Mouse (Mus musculus) adrenal gland, adult 2 months (tissue): ENCODE results near the gene Hcn3. TPM values are rescaled to one million over a fixed set of nuclear protein-coding genes. Genes with fewer than 3 reads are reported as not detected.

Experiments used
- DNase-seq: peaks from one replicate; pipeline ENCODE4 v3.0.0; 2021
- polyA plus RNA-seq: library from polyadenylated mRNA; depleted of rRNA; stranded (reverse); fragments of >200 nt; gene quantifications from 2 replicates; pipeline ENCODE4 v1.2.3, GENCODE M21; 2012; rRNA removed
- total RNA-seq, 2 experiments: library from RNA; stranded (reverse); gene quantifications; 2 replicates each; pipeline ENCODE4 v1.2.3; 2021

The Hcn3 gene
- total and polyA plus RNA-seq, 3 experiments = 2.4 to 34.5 (median 6.6) TPM

GRCm38 (mm10) chr3:89100811-89101210, 59.2 kb downstream of the Hcn3 start, which contains the start of gene Gm43738:
Gene Gm43738, minus strand, starts transcription at chr3:89101099.
- no peak for DNase-seq

Other genes with a start within 250 kb of the Hcn3 start
- 10 to 100 TPM; 18.9 to 25.2 TPM for gene Msto1, start 246.2 kb downstream of the Hcn3 start, total RNA-seq
- gene Msto1, start 246.2 kb downstream of the Hcn3 start, polyA plus RNA-seq = 28.4 and 30.2 TPM in 2 replicates
- gene Ash1l, start 209.6 kb downstream of the Hcn3 start, total RNA-seq = 10 to 100 TPM; 38.3 to 57.0 TPM
- gene Ash1l, start 209.6 kb downstream of the Hcn3 start, polyA plus RNA-seq = 3.9 and 4.9 TPM in 2 replicates
- gene Dap3, start 209.0 kb downstream of the Hcn3 start, total RNA-seq = 100 to 1,000 TPM; 129 to 130 TPM
- gene Dap3, start 209.0 kb downstream of the Hcn3 start, polyA plus RNA-seq = 26.2 and 30.4 TPM in 2 replicates
- 10 to 100 TPM; 23.3 to 32.5 TPM for gene Rusc1, start 66.9 kb downstream of the Hcn3 start, total RNA-seq
- 56.4 and 66.6 TPM in 2 replicates for gene Rusc1, start 66.9 kb downstream of the Hcn3 start, polyA plus RNA-seq
- gene Gm43738, start 59.1 kb downstream of the Hcn3 start, total RNA-seq = not detected
- gene Gm43738, start 59.1 kb downstream of the Hcn3 start, polyA plus RNA-seq = not detected in 2 replicates
- gene Fdps, start 58.2 kb downstream of the Hcn3 start, total RNA-seq = 100 to 1,000 TPM; 208 to 632 TPM
- 253 and 549 TPM in 2 replicates for gene Fdps, start 58.2 kb downstream of the Hcn3 start, polyA plus RNA-seq
- gene Pklr, start 24.1 kb downstream of the Hcn3 start, total RNA-seq = under 1 TPM in 1 of 2 experiments, not detected in 1; 0.81 TPM
- 0.55 TPM in 1 of 2 replicates, not detected in the other for gene Pklr, start 24.1 kb downstream of the Hcn3 start, polyA plus RNA-seq
- 10 to 100 TPM; 39.3 to 73.3 TPM for gene Clk2, start 4.6 kb upstream of the Hcn3 start, total RNA-seq
- 52.2 and 63.4 TPM in 2 replicates for gene Clk2, start 4.6 kb upstream of the Hcn3 start, polyA plus RNA-seq
- 100 to 1,000 TPM in 1 of 2 experiments, 10 to 100 TPM in 1; 87.1 to 104 TPM for gene Scamp3, start 17.3 kb upstream of the Hcn3 start, total RNA-seq
- 234 and 299 TPM in 2 replicates for gene Scamp3, start 17.3 kb upstream of the Hcn3 start, polyA plus RNA-seq
- 10 to 100 TPM; 15.2 to 16.3 TPM for gene Fam189b, start 22.9 kb upstream of the Hcn3 start, total RNA-seq
- 80.2 and 84.4 TPM in 2 replicates for gene Fam189b, start 22.9 kb upstream of the Hcn3 start, polyA plus RNA-seq
- 10 to 100 TPM; 74.4 to 74.6 TPM for gene Gba, start 42.7 kb upstream of the Hcn3 start, total RNA-seq
- 40.2 and 43.9 TPM in 2 replicates for gene Gba, start 42.7 kb upstream of the Hcn3 start, polyA plus RNA-seq
- gene Thbs3, start 55.0 kb upstream of the Hcn3 start, total RNA-seq = 10 to 100 TPM in 1 of 2 experiments, 1 to 10 TPM in 1; 8.9 to 10.1 TPM
- gene Thbs3, start 55.0 kb upstream of the Hcn3 start, polyA plus RNA-seq = 10.1 and 10.2 TPM in 2 replicates
- gene Mtx1, start 66.9 kb upstream of the Hcn3 start, total RNA-seq = 100 to 1,000 TPM; 150 to 174 TPM
- gene Mtx1, start 66.9 kb upstream of the Hcn3 start, polyA plus RNA-seq = 252 and 300 TPM in 2 replicates
- under 1 TPM; 0.24 to 0.32 TPM for gene Muc1, start 68.9 kb upstream of the Hcn3 start, total RNA-seq
- gene Muc1, start 68.9 kb upstream of the Hcn3 start, polyA plus RNA-seq = 0.53 and 0.85 TPM in 2 replicates
- 100 to 1,000 TPM; 143 to 163 TPM for gene Krtcap2, start 85.8 kb upstream of the Hcn3 start, total RNA-seq
- 433 and 437 TPM in 2 replicates for gene Krtcap2, start 85.8 kb upstream of the Hcn3 start, polyA plus RNA-seq
- 1 to 10 TPM; 1.9 to 2.3 TPM for gene Trim46, start 86.1 kb upstream of the Hcn3 start, total RNA-seq
- gene Trim46, start 86.1 kb upstream of the Hcn3 start, polyA plus RNA-seq = 6.0 and 9.1 TPM in 2 replicates
- 100 to 1,000 TPM; 134 to 150 TPM for gene Dpm3, start 99.2 kb upstream of the Hcn3 start, total RNA-seq
- gene Dpm3, start 99.2 kb upstream of the Hcn3 start, polyA plus RNA-seq = 509 and 645 TPM in 2 replicates
- gene Slc50a1, start 110.4 kb upstream of the Hcn3 start, total RNA-seq = 10 to 100 TPM; 49.9 to 54.7 TPM
- gene Slc50a1, start 110.4 kb upstream of the Hcn3 start, polyA plus RNA-seq = 153 TPM in 2 replicates
- gene Efna1, start 120.9 kb upstream of the Hcn3 start, total RNA-seq = 10 to 100 TPM in 1 of 2 experiments, 1 to 10 TPM in 1; 8.0 to 16.6 TPM
- 17.5 and 24.0 TPM in 2 replicates for gene Efna1, start 120.9 kb upstream of the Hcn3 start, polyA plus RNA-seq
- gene Efna3, start 162.8 kb upstream of the Hcn3 start, total RNA-seq = under 1 TPM; 0.26 to 0.55 TPM
- 0.21 and 1.0 TPM in 2 replicates for gene Efna3, start 162.8 kb upstream of the Hcn3 start, polyA plus RNA-seq
- gene Efna4, start 177.8 kb upstream of the Hcn3 start, total RNA-seq = 1 to 10 TPM in 1 of 2 experiments, under 1 TPM in 1; 0.63 to 1.9 TPM
- 1.8 and 3.5 TPM in 2 replicates for gene Efna4, start 177.8 kb upstream of the Hcn3 start, polyA plus RNA-seq
- 10 to 100 TPM; 56.1 to 87.5 TPM for gene Adam15, start 189.8 kb upstream of the Hcn3 start, total RNA-seq
- gene Adam15, start 189.8 kb upstream of the Hcn3 start, polyA plus RNA-seq = 142 and 182 TPM in 2 replicates
- 1 to 10 TPM in 1 of 2 experiments, under 1 TPM in 1; 0.40 to 1.3 TPM for gene Dcst2, start 201.8 kb upstream of the Hcn3 start, total RNA-seq
- gene Dcst2, start 201.8 kb upstream of the Hcn3 start, polyA plus RNA-seq = 0.61 and 1.2 TPM in 2 replicates
- under 1 TPM in 1 of 2 experiments, not detected in 1; 0.41 TPM for gene Dcst1, start 205.1 kb upstream of the Hcn3 start, total RNA-seq
- gene Dcst1, start 205.1 kb upstream of the Hcn3 start, polyA plus RNA-seq = 0.46 and 0.53 TPM in 2 replicates
- 100 to 1,000 TPM in 1 of 2 experiments, 10 to 100 TPM in 1; 84.0 to 102 TPM for gene Zbtb7b, start 234.6 kb upstream of the Hcn3 start, total RNA-seq
- gene Zbtb7b, start 234.6 kb upstream of the Hcn3 start, polyA plus RNA-seq = 117 and 121 TPM in 2 replicates
- 1 to 10 TPM; 1.7 to 1.8 TPM for gene Lenep, start 242.6 kb upstream of the Hcn3 start, total RNA-seq
- 0.58 TPM in 1 of 2 replicates, not detected in the other for gene Lenep, start 242.6 kb upstream of the Hcn3 start, polyA plus RNA-seq